Mouse (Mus musculus) G1E-ER4 (cell line): Measurements from ENCODE around the gene Gfap. TPM values are rescaled to one million over a fixed set of nuclear protein-coding genes. Genes with fewer than 3 reads are reported as not detected.

Experiments
- GATA1 ChIP-seq: IDR thresholded peaks from one replicate; pipeline ENCODE4 v1.8.0; 2012; ENCODE audit warnings: low read length, inconsistent platforms
- polyA plus RNA-seq: library from polyadenylated mRNA; stranded (reverse); fragments of >175 nt; gene quantifications from 2 replicates; pipeline ENCODE4 v1.2.3, GENCODE M21; 2012

The Gfap gene
- 0.02 TPM in 1 of 2 replicates, not detected in the other for polyA plus RNA-seq

DNA sequence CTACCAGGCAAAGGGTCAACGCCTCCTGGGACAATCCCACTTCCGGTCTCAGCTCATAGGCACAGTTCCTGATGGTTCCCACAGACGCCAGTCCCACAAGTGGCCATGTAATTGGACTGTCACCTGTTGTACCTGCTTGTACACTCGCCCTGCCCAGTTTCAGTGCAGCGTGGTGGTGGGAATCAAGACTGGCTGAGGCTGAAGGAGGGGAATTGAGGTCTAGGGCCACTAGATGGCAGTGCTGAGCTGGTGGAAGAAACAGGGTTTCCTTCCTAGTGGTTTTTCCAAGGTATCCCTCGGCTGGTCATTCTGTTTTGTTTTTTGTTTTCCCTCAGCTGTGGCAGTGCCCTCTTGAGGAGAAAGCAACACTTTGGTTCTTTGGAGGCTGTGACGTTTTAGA lies at the start of gene Gfap:
Gene Gfap, minus strand, starts transcription at position 150 of the 400 bp plus-strand sequence.
- no peak for TF ChIP-seq GATA1

DNA sequence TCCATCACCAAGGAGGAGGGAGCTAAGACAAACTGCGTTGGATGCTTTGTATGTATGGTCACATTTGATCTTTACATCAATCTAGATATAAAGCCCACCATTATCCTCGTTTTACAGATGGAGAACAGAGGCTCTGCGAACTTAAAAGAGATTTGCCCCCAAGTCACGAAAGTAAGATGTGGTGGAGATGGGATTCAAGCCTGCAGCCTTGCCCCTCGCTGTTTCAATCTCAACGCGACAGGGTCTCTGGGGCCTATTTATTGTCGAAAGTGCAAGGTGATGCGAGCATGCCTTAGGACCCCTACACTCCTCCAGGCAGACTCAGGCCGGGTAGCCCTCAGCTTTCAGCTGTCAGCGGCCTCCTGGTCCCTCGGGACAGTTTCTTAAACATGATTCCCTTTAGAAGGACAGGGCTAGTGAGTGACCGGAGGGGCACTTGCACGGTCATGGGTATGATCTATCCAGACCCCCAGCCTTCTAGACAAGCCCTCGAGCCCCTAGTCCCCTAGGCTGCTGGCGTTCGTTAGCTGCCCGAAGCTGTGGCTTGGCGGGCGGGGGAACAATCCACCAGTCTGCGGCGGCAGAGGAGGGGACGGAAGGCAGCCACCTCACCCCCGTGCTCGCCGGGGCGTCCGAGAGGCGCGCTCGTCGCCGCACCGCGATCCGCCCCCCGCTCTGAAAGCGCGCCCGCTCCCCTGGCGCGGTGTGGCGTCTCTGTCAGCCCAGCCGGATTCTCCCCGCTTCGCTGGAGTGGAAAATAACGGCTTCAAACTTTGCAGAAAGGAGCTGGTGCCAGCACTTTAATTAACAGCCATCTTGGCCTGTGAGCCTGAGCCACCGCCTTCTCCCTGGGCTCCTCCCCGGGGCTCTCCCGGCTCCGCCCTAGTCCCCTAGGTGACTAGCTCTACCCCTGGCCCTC lies 47.6 kb upstream of the Gfap start:
- TF ChIP-seq GATA1: no peak

DNA sequence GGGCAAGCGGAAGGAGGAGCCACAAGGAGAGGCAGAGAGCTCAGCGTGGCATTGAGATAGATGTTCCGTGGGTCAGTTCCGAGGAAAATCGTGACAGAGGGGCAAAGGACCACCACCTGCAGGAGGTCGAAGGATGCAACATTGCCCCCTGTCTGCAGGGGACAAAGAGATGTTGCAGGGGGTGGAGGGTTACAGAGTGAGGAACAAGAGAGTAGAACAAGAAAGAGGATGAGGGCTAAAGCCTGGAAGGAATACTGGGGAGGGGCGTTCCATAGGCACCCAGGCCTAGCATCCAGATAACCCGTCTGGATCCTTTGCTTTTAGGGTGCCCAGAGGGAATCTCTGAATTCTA lies 46.3 kb upstream of the Gfap start:
- no peak for TF ChIP-seq GATA1

DNA sequence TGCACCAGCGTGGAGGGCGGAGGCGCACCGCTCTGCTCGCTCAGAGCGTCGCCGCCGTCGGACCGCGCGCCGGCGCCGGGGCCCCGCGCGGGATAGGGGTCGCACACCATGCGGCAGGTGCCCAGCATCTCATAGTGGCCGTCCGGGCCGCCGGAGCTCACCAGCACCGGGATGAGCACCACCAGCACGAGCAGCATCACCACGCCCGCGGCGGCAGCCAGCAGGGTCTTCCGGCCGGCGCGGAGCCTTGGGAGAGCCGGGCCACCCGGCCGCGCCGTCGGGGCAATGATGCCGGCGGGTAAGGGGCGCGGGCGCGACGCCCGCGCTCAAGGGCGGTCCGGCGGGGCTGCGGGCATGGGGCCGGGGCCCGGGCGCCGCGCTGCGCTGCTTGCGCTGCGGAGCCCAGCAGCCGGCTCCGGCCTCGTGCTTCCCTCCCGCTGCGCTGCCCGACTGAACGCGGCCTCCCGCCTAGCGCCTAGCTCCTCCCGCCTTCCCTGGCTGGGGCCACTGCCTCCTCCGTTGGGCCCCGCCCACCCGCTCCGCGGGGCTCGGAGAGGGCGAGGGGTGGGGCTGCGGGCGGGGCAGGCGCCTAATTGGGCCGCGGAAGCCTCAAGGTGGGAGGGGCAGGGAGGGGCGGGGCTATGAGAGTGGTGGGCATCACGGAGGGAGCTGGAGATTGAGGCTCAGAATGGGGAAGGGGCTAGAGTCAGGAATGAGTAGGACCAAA lies 45.7 kb upstream of the Gfap start, which contains the start of gene C1ql1:
Gene C1ql1, minus strand, starts transcription at position 424 of the 727 bp plus-strand sequence.
- no peak for TF ChIP-seq GATA1

DNA sequence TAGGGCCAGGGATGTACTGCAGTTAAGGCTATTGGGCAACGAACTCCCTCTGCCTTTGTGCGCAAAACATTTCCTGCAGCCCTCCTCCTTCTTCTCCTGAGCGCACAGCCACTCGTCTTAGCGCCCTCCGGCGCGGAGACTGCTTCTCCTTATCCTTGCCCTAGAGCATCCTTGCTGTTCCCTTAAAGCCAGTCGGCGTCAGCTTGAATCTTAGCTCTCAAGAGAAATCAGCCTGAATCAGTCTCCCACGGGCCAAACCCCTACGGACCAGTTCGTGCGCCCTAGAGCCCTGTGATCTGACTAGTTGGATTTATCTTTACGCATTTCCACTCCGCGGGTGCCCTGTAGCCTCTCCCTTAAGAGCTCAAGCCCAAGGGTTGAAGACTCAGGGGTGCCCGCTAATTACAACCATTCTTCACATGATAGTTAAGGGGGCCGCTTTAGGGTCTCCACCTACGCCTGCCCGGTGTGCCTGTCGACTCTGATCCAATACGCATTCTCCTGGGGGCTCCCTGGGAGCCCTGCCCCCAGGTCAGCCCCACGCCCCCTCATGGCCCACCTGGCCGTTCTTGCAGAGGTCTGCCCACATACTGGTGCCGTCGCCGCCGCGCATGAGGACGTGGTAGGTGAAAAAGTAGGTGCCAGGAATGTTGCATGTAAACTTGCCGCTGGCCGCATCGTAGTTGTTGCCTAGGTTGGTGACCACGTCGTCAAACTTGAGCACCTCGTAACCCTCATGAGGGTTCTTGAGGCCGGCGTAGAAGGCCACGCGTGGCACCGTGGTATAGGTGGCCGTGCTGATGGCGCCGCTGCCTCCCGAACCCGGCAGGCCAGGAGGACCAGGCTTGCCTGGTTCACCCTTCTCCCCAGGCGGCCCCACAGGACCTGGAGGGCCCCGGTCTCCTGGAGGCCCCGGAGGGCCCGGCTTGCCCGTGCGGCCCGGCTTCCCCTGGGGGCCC lies 44.9 kb upstream of the Gfap start:
- no peak for TF ChIP-seq GATA1

DNA sequence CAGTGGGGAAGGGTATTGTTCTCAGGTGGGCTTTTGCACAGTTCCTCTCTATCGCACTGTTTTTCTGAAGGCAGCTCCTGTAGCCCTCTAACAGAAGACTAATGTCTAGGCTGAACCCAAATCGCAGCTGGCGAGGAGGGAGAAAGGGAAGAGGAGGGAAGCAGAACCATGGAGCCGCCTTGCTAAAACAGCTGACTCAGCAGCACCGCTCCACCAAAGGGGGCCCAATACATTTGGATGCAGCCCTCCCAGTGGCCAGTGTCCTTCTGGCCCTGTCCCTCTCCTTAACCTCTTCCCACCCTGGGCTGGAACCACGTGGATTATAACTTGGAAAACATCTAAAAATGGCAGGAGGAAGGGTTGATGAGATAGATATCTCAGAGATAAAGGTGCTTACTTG lies 40.5 kb upstream of the Gfap start:
- TF ChIP-seq GATA1: no peak

DNA sequence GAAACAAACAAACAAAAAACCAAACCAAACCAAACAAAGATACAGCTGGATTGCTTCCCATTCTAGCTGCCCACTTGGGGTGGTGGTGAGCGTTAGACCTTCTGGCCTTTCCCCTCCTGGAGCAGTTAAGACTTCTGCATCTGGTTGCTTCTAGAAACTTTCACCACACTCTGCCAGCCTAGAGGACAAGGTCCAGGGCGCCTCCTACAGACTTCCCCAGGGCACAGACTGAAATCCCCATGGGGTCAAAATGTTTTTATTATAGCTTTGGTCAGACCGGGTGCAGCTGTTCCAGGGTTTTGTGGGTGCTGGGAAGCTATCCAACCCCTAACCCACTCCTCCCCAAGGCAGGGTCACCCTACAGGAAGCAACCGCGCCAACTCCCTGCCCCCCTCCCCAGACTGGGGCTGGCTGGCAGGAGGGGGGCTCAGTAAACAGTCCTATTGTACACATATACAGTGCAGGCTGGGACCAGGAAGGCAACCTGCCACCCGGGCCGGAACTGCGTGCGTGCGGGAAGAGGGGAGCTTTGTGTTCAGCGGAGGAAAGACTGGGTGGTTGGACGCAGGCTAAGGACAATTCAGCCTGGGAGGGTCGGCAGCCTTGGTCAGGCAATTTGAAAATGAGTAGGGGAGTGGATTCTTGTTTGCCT lies 38.4 kb upstream of the Gfap start:
- no peak for TF ChIP-seq GATA1

DNA sequence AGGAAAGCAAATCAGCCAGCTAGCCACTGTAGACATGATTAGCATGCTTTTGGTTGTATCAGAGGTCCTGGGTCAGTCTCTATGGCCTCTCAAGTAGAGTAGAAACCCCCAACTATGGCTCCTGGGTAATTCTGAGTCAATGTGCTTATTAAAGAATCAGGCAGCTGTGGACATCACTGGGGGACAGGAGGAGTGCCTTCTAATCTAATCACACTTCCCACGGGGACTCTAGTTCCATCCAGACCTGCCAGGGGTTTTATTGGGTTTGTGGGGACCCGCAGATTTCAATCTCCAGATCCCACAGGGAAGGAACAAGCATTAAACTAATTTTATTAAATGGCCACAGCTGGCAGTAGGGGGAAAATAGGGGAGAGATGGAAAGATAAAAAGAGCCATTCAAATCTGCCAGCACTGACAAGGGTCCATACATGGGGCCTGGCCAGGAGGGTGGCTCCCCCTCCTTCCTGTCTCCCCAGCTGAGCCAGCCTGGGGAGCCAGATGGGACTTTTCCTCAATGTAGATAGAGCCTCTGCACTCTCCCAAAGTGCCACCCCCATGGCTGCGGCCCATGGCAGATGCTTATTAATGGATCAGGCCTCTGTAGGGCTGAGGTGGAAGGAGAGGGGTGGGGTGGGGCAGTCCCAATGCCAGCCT lies 36.9 kb upstream of the Gfap start:
- no peak for TF ChIP-seq GATA1

DNA sequence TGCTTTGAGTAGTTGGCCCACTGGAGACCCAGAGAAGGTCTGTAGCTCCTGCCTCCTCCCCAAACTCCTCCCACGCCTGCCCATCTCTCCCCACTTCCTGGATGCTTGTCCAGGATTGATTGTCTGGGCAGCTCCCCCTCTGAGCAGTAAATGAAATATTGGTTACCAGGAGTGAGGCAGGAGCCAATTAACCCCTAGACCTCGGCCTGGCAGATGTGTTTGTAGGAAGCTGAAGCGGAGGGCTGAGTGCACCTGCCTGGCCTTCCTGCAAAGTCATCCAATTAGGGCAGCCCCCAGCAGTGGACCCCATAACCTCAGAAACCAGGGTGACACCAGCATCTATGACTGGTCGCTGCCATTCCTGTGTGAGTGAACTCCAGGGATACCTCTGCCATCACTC lies 35.6 kb upstream of the Gfap start:
- TF ChIP-seq GATA1: no peak

DNA sequence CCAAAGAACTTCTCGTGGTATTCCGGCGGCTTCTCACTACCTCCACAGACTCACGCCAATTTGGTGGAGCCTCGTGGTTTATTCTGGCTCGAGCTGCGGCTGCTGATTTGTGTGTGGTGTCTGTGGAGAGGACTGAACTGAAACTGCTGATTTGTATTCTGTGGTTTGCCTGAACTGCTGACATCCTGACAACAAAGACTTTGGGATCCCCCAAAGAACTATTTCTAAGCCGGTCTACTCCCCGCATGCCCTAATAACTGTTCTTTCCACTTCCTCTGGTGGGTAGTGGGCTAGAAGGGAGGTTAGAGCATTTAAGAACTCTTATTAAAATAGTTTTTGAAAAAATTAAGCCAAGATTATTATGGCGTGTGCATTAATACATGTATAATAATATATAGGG lies 30.0 kb upstream of the Gfap start:
- no peak for TF ChIP-seq GATA1

DNA sequence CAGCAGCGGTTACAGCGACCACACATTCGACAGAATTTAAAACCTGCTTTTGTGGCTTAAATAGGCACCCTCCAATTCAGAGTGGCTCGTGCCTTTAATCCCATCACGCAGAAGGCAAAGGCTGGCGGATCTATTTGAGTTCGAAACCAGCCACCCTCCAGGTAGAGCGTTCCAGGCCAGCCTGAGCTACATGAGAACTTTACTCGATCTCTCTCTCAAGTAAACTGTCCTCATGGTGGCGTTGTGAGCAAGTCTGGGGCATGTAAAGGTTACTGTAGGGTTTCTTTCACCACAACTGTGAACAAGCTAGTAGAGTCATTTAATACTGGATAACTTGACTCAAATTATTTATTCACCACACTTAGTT lies 24.6 kb upstream of the Gfap start:
- TF ChIP-seq GATA1: no peak

DNA sequence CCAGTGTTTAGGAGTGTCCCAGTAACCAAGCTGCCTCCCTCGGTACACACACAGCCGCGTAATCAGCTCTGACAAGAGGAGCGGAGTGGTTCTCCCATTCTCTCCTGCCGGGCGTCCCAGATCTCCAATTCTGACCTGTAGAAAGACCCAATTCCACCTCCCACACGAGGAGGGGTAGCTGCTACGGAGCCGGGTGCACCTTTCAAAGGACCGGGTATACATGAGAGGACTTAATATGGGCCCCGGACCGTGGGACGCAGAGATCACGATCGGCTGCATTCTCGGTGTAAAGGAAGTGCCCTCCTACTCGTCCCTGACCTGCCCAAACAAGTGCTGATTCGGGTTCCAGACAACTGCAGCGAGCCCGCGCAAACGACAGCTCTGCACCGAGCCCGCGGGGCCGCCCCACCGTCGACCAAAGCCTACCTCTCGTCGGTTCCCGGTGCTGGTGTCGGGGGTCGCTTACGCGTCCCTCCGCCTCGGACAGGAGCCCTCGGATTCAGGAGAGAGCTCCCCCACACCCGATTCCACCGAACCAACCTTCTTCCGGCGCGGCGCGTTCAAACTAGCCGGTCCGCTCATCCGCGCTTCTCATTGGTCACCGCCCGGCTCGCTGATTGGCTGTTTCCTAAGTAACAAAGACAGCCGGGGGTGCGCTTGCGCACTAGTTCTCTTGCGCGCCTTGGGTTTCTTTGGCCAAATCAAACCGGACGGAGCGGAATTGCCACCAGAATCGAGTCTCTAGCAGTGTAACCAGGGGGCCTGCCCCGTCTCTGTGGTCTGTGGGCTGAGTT lies 24.0 kb upstream of the Gfap start, which contains the start of gene Kif18b:
Gene Kif18b, minus strand, starts transcription at position 568 of the 794 bp plus-strand sequence.
- no peak for TF ChIP-seq GATA1

DNA sequence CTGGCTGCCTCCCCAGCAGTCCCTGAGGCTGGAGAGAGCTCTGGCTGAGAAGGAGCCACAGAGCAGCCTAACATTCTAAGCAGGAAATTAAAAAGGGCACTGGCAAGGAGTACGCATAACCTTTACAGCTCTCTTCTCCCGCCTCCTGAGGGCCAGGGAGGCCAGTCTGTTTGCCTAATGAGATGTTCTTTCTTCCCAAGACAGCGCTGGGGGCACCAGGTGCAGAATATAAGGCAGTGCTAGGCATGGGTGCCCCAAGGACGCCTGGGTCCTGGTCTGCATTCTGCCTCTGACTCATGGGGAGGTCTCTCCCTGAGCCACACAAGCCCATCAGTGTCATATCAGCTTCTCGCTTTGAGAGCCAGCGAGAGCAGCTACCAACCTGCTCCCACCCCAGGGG lies 20.8 kb upstream of the Gfap start:
- no peak for TF ChIP-seq GATA1

DNA sequence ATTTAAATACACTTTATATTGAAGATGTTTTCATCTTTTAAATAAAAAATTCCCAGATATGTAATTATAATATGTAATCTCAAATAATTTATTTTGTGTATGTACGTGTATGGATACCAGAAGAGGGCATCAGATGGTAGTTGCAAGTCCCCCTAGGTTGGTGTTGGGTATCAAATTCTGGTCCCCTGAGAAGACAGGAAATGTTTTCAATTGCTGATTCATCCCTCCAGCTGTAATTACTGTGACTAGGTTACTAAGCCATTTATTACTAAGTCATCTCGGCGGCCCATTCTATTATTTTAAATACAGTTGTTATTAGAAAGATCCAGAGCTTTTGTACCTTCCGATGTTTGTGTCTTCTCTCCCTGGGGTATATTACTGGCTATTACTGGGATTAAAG lies 17.4 kb upstream of the Gfap start:
- TF ChIP-seq GATA1: no peak
